Mouse (Mus musculus) thymus, adult 2 months (tissue): ENCODE data around the gene Vsir. TPM values are rescaled to one million over a fixed set of nuclear protein-coding genes. Genes with fewer than 3 reads are reported as not detected.
A peak's percentile ranks its signal among the peaks of the same experiment; 100 is the strongest.

Experiments used
- DNase-seq: peaks from one replicate; pipeline ENCODE4 v3.0.0; 2021
- H3K27ac ChIP-seq: fragments of 200-500 bp; 2 replicates; pipeline ENCODE4 v1.5.1; 2012; ENCODE audit warnings: low read length, control low read depth; ENCODE audit not compliant: control insufficient read depth, insufficient read depth
- H3K27me3 ChIP-seq: fragments of 200-500 bp; 2 replicates; pipeline ENCODE4 v1.6.1; 2012; ENCODE audit warnings: mild to moderate bottlenecking, low read length, moderate library complexity, mixed read lengths; ENCODE audit not compliant: control insufficient read depth, insufficient read depth
- H3K36me3 ChIP-seq: fragments of 200-500 bp; 2 replicates; pipeline ENCODE4 v1.6.1; 2012; ENCODE audit warnings: mild to moderate bottlenecking, low read length, moderate library complexity; ENCODE audit not compliant: control insufficient read depth, insufficient read depth
- H3K4me1 ChIP-seq: fragments of 200-500 bp; replicated peaks from 2 replicates; pipeline ENCODE4 v1.6.1; 2012; ENCODE audit warnings: low read length; ENCODE audit not compliant: control insufficient read depth, insufficient read depth
- H3K4me3 ChIP-seq: fragments of 200-500 bp; 2 replicates; pipeline ENCODE4 v1.5.1; 2012; ENCODE audit warnings: mild to moderate bottlenecking, low read length, control low read depth, moderate library complexity; ENCODE audit not compliant: control insufficient read depth, insufficient read depth
- CTCF ChIP-seq: fragments of 200-500 bp; IDR thresholded peaks from 2 replicates; pipeline ENCODE4 v1.5.1; 2012; ENCODE audit warnings: mild to moderate bottlenecking, control low read depth, low read length, moderate library complexity, borderline replicate concordance; ENCODE audit not compliant: control insufficient read depth, poor library complexity, insufficient read depth; ENCODE audit errors: extremely low read depth
- POLR2A ChIP-seq: fragments of 200-500 bp; IDR thresholded peaks from 2 replicates; pipeline ENCODE4 v1.6.1; 2012; ENCODE audit warnings: mild to moderate bottlenecking, low read length, control low read depth, moderate library complexity; ENCODE audit not compliant: control insufficient read depth, poor library complexity, insufficient read depth; ENCODE audit errors: extremely low read depth
- WGBS: fragments of 180-500 bp; shearing (Covaris S2); methylation state at CpG from one replicate; pipeline ENCODE4 v1.1.7; 2018; 5-methylcytosine and 5-hydroxymethylcytosine counted together
- polyA plus RNA-seq: library from polyadenylated mRNA; depleted of rRNA; stranded (reverse); fragments of >200 nt; gene quantifications from 2 replicates; pipeline ENCODE4 v1.2.3, GENCODE M21; 2012; rRNA removed

Gene Vsir
- 162 and 166 TPM in 2 replicates for polyA plus RNA-seq

- peak within 1 kb of the TSS; percentile 70 for H3K4me3 ChIP-seq
- peaks cover 56% of the 10 kb centered on the region for H3K4me1 ChIP-seq
- DNase-seq = peak; percentile 88
- H3K36me3 ChIP-seq = no peaks in the 10 kb centered on the region
- H3K27me3 ChIP-seq = no peaks in the 10 kb centered on the region
- peak within 1 kb of the TSS; percentile 71 for H3K27ac ChIP-seq
- under 1% methylated on average over 37 of the region's 37 CpGs for WGBS
- peak; percentile 83 for TF ChIP-seq POLR2A
- TF ChIP-seq CTCF = peak; percentile 75; the same call in 1 of the 2 replicates
Observed at GRCm38 (mm10) chr10:60346701-60347405, at the start of gene Vsir. Gene Vsir (plus strand): TSS chr10:60346851.

- H3K27me3 ChIP-seq = no peaks in the 10 kb centered on the region
- no peak for TF ChIP-seq POLR2A
- TF ChIP-seq CTCF = no peak
- no peak overlapping the region for H3K4me3 ChIP-seq
- peaks cover 70% of the 10 kb centered on the region for H3K36me3 ChIP-seq
- 97% methylated on average over 12 of the region's 12 CpGs for WGBS
- H3K27ac ChIP-seq = no peak overlapping the region
- H3K4me1 ChIP-seq = no peaks in the 10 kb centered on the region
- no peak for DNase-seq
Observed at GRCm38 (mm10) chr10:60299636-60300035, 47.0 kb upstream of the Vsir start.

- TF ChIP-seq POLR2A (no peak), CTCF (no peak)
- Histone ChIP-seq H3K4me1 (no peaks in the 10 kb centered on the region), H3K4me3 (no peak overlapping the region), H3K27me3 (no peaks in the 10 kb centered on the region), H3K27ac (no peak overlapping the region), H3K36me3 (peaks cover 34% of the 10 kb centered on the region)
- 94% methylated on average over 17 of the region's 17 CpGs for WGBS
- no peak for DNase-seq
Observed at GRCm38 (mm10) chr10:60303419-60303818, 43.2 kb upstream of the Vsir start.

DNA sequence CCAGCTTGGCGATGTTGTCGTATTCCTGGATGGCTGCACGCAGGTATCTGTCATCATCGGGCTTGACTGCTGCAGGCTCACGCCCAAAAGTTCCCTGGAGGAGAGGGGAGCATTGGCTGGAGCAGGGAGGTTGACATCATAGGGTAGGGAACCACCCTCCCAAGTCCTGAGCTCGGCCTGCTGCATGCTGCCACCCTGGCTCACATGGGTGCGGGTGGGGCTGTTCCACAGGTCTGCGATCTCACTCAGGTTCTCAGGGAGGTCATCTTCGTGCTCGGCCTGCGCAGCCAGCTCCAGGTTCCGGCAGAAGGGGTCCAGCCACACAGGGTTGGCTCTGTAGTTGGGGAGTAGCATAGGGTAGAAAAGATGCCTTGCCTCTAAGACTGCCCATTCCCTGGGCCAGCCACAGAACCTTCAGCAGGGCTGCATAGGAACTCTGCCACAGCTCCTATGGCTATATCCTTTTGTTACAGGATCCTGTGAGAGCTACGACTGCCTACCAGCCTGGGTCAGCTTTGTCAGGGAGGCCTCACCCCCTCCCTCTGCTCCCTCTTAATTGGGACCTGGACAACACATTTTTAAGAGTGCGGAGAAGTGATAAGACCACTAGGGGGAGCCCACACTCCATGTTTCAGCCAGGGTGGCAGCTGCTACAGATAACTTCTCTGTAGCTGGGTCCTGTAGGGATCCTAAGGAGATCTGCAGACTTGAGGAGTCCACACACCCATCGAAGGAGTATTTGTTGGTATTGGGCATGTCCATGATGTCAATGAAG lies 41.6 kb upstream of the Vsir start:
- no peak overlapping the region for H3K27ac ChIP-seq
- DNase-seq = peak; percentile 74
- H3K27me3 ChIP-seq = no peaks in the 10 kb centered on the region
- no peak overlapping the region for H3K4me3 ChIP-seq
- H3K4me1 ChIP-seq = no peaks in the 10 kb centered on the region
- WGBS = 72% methylated on average over 15 of the region's 15 CpGs
- peaks cover 18% of the 10 kb centered on the region for H3K36me3 ChIP-seq
- TF ChIP-seq CTCF (no peak), POLR2A (no peak)

GRCm38 (mm10) chr10:60310629-60311028 lies 36.0 kb upstream of the Vsir start:
- H3K36me3 ChIP-seq = no peaks in the 10 kb centered on the region
- no peaks in the 10 kb centered on the region for H3K4me1 ChIP-seq
- H3K27me3 ChIP-seq = no peaks in the 10 kb centered on the region
- no peak overlapping the region for H3K4me3 ChIP-seq
- no peak for TF ChIP-seq CTCF
- no peak for TF ChIP-seq POLR2A
- 94% methylated on average over 13 of the region's 13 CpGs for WGBS
- no peak for DNase-seq
- H3K27ac ChIP-seq = no peak overlapping the region

DNA sequence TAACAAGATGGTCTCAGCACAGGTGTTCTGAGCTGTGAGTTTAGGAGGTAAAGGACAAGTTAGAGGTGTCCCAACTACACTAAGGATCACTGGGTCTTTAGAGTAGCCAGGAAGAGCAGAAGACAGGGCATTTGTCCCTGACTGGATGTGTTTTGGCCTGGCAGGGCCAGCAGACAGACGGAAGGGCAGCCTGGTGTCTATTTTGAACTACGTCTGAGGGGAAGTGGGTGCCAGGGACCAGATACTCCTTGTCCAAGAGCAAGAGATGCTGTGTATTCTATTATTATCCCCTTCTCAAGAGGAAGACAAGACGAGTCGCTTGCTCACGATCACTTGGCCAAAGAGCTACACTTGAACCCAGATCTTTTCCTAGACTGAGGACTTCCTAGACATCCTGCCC lies 33.0 kb upstream of the Vsir start:
- 91% methylated on average over 5 of the region's 5 CpGs for WGBS
- TF ChIP-seq CTCF (no peak), POLR2A (no peak)
- Histone ChIP-seq H3K27me3 (no peaks in the 10 kb centered on the region), H3K4me3 (no peak overlapping the region), H3K36me3 (no peaks in the 10 kb centered on the region), H3K27ac (no peak overlapping the region), H3K4me1 (no peaks in the 10 kb centered on the region)
- no peak for DNase-seq

DNA sequence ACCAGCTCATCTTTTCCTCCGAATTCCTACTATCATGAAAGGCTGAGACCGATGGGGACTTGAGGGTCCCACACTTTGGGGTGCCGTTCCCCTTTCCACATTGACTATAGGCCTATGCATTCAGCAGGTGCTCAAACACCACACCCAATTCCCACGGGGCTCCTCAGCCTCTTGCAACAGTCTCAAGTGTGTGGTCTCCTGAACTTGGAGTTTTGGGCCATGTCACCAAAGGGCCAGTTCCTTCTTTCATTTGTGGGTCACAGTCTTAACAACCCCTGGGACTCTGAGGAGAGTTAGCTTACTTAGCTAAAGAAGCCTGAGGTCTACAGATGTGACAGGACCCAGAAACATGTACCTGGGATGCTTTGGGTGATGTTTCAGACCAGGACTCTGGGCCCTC lies 30.5 kb upstream of the Vsir start:
- TF ChIP-seq POLR2A (no peak), CTCF (no peak)
- H3K4me3 ChIP-seq = no peak overlapping the region
- no peaks in the 10 kb centered on the region for H3K4me1 ChIP-seq
- WGBS = 76% methylated on average over 4 of the region's 4 CpGs
- no peak for DNase-seq
- H3K36me3 ChIP-seq = no peaks in the 10 kb centered on the region
- no peak overlapping the region for H3K27ac ChIP-seq
- H3K27me3 ChIP-seq = no peaks in the 10 kb centered on the region
